Mouse (Mus musculus) adrenal gland, postnatal 4 days (tissue): ENCODE measurements around the gene 5830473C10Rik. TPM values are rescaled to one million over a fixed set of nuclear protein-coding genes. Genes with fewer than 3 reads are reported as not detected.
"Not testable (repeated sequence)": the region's sequence is repeated elsewhere in the genome, so short reads cannot be mapped to it uniquely, and the experiment has no call there.

ENCODE experiments used
- DNase-seq, 2 experiments: peaks; one replicate each; pipeline ENCODE4 v3.0.0; 2021 to 2022; ENCODE audit warnings: low spot score in 2 of 2, mixed read lengths in 2 of 2
- total RNA-seq, 2 experiments: library from RNA; stranded (reverse); gene quantifications; 2 replicates each; pipeline ENCODE4 v1.2.3; 2021

The 5830473C10Rik gene
- total RNA-seq, 2 experiments from 2014 or later = 0.28 to 6.0 TPM

DNA sequence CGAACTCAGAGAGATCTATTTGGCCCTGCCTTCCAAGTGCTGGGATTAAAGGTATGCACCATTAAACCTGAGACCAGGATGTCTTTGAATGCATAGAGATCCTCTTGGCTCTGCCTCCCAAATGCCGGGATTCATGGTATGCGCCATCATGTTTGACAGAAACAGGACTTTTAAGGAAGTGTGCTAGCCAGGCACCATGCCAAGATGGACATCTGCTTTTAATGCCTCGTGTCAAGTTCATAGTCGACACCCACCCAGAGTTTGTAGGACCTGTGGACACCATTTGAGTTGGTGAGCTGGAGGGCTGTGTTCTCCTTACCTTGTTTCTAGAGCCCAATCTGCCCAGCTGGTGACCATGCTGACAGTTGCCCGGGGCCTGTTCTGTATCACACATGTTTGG lies 31.0 kb downstream of the 5830473C10Rik start:
- no peak for DNase-seq

DNA sequence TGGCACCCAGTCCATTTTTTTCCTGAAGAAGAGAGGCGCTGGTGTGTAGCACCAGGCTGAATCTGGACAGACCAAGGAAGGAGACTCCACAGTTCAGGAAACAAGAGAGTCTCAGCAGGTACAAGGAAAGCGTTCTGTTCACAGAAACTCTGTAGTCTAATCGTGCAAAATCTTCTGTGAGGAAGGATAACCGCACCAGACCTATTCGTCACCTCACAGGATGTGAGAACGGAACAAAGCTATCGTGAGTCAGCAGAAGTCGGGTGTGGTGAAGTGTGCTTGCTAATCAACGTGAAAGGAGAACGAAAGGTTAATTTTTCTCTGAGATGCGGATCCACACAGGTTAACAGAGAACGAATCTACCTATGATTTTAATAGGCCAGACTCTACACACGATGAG lies 34.0 kb downstream of the 5830473C10Rik start:
- DNase-seq = no peak

DNA sequence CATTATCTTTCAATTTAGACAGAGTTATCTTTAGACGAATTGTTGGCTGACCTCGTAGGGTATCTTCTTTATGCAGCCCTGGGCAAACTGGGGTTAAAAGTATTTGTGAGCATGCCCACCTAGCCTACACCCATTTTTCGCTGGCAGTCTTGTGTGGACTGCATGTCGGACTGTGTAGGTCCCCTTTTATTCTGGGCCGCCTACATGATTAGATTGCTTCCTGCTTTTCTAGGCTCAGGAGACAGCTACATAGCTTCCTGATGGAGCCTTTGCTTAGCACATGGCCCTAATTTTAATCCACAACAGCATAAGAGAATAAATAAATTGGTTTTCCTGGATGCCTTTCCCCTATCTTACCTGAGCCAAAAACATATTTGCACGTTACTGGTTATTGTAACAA lies 35.2 kb downstream of the 5830473C10Rik start:
- no peak for DNase-seq

DNA sequence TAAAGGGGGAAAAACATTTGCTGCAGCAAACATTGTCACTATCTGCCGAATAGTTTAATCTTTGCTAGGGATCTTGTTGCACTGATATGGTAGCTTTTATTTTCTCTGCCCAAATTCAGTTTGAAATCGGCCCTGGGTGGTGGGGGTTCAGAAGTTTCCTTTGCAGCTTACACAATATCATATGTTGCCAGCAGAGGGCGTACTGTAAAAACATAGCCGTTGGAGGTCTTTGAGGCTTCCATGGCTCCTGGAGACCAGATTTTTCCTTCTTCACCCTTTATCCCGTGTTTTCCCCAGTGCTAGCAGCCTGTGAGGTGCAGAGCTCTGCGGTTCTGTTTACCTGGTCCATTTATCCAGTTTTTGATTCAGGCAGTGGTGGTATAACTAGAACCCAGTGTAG lies 40.6 kb downstream of the 5830473C10Rik start:
- no peak for DNase-seq

DNA sequence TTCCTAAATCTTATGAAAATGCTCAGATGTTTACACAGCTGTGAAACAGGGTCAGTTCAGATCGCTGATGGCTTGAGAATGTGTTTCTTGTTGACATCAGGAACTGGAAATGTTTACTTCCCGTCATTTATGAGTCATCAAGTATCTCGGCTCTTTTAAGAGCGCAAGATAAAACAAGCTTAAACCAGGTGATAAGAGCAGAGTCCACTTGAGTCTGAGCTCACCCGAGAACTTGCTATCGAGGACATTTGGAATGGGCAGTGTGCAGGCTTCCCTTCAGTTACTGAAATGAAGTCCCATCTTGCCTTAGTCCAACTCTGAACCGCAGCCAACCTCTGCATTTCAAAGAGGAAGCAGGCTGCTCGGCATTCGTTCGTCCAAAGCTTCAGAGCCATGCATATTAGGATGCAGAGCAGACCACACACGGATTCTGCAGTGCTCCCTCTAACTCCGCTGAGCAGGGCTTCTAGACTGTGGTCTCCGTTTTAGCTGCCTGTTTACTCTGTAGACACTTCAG lies 42.6 kb downstream of the 5830473C10Rik start:
- no peak for DNase-seq

DNA sequence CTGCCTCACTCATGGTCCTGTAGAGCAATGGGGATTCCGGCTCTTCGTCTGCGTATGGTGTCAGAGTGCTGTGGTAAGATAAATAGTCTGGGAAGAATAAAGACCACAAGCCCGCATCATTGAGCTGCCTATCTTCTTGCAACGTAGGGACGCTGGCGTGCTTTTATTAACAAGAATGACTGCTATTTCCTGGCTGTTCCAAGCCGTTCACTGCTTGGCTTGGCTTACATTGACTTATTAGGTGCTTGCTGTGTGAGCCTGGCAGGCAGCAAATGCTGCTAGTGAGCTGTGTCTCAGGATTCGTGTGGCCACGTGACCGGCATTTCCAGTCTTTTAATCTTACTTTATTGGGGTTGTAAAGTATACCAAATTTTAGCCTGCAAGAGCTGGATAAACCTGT lies 48.0 kb downstream of the 5830473C10Rik start:
- DNase-seq = no peak

DNA sequence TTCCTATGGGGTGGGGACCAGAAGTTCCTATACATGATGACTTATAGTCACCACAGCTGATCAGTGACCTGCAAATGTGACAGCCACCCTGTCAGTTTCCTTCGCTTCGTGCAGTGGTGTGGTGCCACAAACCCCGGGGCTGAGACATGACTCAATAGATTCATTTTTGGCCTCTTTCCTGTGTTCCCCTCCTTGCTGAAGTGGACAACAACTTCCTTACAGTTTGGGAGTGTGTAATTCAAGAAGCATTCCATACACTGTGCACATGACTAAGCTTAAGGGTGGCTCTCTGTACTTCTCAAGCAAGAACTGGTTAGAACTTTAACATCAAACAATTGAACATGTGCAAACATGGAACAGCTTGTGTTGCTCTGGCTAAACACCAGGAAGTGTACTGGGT lies 50.5 kb downstream of the 5830473C10Rik start:
- no peak for DNase-seq

DNA sequence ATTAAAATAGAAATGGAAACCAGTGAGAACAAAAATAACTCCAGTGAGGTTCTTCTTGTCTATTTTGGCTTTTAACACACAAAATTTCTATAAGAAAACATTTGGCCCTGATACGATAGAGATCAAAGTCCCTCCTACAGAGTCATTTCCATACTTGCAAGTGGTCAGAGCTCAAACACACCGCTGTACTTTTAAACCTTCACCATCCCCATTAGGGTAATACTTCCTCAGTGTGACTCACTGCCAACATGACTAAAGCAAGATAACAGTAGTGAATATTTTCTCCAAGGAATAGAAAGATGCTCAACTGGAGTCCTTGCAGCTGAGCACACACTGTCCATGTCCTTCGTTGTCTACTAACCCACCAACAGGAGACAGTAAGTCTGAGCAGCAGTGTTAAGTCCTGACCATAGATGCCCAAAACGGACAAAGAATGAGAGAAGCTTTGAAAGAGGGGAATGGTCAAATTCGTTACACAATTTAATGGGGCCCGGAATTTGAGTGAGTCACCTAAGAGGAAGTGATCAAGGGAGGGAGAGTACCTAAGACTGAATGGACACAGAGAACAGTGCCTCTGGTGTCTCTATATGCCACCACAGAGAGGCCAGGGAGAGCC lies 51.2 kb downstream of the 5830473C10Rik start:
- DNase-seq = no peak

DNA sequence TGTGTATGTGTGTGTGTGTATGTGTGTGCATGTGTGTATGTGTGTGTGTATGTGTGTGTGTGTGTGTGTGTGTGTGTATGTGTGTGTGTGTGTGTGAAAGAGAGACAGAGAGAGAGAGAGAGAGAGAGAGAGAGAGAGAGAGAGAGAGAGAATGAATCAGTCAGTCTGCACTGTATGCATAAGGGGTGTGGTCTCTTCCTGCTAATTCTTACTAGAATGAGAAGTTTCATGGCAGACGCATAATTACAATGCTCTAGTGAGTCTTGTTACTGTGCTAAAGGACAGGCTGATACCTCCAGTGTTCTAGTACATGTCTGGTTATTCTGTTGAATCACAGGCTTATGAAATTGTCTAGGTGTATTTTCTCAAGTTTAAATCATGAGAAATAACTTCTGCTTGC lies 51.8 kb downstream of the 5830473C10Rik start:
- not testable (repeated sequence) for DNase-seq

DNA sequence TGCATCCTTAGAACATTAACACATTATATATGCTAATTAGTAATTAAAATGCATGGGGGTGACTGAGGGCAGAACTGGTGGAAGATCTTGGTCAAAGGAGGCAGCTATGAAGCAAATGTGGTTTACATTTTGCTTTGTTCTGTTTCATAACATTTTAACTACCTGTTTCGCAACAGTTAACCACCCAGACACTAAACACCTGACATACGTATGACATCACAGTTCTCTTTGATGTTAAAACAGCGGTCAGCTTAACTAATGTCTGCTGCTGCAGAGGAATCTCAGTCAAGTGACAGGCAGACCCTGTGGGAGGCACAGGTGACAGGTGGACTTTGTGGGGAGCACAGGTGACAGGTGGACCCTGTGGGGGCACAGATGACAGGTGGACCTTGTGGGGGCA lies 57.0 kb downstream of the 5830473C10Rik start:
- DNase-seq = no peak

DNA sequence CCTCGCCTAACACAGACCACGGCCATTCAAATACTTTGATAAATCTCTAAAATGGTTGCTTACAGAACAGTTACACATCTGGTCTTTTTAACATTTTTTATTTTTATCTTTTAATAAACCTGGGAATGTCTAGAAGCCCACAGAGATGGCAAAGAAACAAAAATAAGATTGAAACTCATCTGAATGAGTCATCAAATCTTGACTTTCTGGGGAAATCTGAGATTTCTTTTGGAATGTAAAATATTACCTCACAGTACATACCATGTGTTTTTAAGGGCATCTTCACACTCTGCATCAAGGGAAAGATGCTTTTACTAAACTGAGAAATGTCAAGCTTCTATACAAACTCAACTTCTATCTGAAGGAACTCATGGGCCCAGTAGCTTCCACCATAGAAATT lies 60.4 kb downstream of the 5830473C10Rik start:
- DNase-seq = no peak

DNA sequence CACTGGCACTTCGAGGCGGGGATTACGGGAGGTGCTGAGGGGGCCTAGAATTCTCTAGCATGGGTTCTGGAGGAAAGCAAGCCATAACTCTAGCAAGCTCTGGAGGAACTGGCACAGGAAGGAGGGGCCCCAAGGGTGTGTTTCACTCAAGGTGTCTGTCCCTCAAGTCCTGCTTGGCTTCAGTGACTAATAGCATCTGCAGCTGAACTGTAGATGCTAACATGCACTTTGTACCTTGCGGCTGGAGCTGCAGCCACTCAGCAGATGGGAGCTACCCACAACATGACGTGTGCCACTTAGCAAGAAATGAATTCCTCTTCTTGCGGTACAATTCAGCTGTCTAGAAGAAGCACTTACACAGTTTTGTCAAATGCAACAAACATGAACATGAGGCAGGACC lies 60.8 kb downstream of the 5830473C10Rik start:
- DNase-seq = no peak

DNA sequence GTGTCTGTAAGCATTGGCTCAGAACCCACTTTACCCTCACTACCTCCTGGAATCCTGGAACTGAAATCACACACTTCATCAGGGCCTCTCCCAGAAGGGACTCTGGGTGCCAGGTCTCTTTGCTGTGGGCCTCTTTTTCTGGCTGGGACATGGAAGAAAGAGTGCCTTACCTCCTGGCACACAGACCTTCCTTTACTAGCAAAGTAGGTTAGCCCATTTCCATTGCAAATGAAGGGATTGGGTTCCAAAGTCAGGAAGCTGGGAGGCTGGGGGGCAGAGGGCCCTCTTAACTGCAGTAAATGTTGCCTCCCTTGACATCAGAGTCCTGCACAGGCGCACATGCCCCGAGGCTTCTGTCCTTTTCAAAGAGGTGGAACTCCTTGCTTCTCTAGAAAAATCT lies 62.3 kb downstream of the 5830473C10Rik start:
- DNase-seq = no peak

DNA sequence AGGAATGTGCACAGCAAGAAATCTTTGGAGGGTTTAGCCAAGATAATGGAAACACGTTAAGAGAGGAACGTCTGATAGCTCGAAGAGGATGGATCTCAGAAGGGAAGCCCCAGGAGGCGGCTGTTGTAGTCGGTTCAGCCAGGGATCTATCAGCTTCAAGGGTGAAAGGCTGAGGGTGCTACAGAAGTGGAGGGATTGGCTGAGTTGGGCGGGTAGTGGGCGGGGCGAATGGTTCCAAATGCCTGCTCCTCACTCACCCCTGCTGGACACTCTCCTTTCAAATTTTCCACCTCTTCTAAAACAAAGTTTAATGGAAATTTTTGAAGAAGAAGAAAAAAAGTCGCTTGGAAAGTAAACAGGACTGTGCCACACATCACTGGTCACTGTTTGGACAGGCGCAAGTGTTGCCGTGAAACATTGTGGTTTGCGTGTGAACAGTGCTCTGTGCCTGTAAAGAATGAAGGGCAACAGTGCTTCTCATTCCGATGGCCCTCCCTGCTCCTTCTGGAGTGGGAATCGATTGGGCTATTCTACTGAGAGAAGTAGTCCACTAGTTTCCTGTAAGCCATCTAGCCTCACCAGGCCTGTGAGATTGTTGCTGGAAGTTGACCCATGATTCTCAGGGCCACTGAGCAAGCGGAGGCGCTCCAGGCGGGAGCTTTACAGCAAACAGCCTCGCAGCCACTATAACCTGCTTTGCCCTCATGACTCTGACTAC lies 64.0 kb downstream of the 5830473C10Rik start:
- no peak for DNase-seq

DNA sequence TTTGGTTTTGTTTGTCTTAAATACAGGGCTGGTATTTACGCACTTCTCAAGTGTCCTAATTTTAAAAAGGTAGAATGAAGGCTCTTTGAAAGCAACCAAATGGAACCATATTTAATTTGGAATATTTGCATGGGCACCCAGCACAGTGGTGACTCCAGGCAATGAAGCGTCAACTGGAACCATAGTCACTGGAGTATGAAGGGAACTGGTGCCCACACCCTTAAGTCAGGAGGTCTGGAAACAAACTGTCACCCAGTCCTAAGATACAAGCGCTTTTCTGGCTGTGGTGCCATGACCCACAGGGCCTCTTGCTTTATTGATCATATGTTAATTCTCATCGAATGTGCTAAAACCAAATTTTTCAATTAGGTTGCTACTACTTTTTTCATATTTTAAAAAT lies 66.5 kb downstream of the 5830473C10Rik start:
- no peak for DNase-seq

DNA sequence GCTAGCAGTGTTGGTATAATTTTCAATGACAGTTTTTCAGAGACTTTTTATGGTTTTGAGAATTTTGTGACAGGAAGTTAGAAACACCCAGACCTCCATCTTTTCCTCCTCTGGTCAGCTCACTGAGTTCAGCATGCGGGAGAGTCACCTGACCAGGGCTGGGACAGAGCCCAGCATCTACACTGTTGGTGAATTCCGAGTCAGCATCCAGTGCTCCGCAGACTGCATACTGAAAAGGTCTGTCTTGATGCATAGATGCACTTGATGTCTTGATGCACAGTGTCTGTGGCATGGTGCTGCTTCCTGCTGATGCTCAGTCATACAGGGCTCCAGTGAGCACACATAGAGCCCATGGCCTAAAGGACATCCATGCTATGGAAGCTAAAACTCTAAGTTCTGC lies 67.1 kb downstream of the 5830473C10Rik start:
- no peak for DNase-seq

DNA sequence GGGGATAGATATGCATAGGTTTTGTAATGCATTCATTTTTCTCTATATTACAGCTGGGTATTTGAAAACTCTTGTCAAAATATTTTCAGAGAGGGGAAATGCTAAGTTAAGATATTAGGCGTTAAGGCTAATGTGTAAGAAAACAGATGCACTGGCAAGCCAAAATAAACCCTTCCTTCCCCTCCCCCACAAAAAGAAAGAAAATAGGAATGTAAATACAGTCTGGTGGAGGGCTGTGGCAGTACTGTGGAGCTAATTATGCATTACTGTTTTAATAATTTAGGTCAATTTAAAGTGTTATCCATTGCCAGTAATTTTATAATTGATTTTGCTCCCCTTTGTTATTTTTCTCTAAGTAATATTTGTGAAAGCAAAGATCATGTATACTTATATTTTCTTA lies 67.6 kb downstream of the 5830473C10Rik start:
- DNase-seq = no peak

DNA sequence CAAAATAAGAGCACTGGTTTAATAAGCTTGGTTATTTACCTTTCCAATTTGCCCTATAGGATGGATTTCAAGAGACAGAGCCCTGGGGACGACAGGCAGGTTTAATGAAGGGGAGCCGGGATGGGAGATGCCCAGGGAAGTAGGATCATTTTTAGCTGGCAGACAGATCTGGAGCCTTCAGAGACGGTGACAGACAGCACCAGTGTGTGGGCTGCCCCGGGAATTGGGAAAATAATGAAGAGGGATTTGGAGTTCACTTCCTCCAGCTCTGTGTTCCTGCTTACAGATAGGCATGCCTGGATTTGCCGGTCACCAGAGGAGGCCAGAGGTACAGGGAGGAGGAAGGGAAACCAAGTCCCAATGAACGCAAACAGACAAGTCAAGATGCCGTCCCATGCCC lies 74.0 kb downstream of the 5830473C10Rik start:
- no peak for DNase-seq

DNA sequence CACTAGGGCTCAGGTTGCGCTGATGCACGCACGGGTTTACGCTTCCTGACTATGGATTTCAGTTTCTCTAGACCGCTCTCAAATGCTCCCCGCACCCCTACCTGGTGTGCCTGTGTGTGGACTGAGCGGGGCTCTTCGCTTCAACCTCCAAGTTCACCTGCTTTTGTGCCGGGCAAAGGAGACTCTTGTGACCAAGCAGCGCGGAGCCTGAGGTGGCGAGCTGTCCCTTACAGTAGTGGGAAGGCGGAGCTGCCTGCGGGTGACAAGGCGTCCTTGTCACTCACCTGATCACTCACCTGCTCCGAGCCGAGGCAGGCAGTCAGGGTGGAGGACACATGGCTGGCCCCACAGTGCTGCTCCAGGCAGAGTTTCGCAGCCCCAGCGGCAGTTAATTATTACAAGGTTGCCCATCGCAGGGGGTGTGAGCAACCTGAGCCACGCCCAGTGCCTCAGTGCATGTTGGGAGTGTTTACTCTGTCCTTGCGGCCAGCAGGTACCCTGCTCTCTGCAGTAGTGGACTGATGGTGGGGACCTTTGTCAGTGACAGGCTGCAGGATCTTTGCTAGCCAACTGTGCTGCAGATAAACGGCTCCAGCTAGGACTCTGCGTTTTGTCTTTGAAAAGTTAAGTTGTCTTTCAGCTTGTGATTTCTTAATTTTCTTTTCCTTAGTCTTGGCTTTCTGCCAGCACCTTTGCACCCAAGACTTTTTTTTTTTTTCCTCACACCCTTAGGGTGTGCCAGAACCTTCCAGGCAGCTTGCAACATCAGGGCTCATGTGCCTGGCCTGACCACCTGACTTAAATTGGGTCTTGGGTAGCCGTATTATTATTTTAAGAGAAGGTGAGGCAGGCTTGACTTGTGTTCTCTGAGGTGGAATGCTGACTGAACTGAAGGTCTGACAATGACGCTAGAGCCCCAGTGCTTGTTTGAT lies 79.6 kb downstream of the 5830473C10Rik start, which contains the start of gene Rassf6:
TSS of gene Rassf6 (minus strand) at position 372 of the 932 bp plus-strand sequence.
- DNase-seq = no peak

DNA sequence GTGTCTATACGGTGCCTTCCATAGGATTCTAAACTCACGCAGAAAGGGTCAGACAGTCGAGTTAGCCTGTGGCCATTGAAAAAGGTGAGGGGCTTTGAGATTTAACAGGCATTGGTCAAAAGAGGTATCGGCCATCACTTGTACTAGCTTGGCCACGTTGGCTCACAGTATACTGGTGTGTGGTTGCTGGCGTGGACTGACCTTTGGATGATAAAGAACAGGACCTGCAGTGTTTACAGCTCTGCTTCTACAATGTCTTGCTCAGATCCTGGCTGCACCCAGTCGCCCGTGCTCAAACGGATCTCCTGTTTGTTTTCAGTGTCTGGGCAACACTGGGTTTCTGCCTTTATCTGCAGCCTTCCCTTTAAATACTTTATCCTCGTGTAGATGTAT lies 80.3 kb downstream of the 5830473C10Rik start:
- no peak for DNase-seq

DNA sequence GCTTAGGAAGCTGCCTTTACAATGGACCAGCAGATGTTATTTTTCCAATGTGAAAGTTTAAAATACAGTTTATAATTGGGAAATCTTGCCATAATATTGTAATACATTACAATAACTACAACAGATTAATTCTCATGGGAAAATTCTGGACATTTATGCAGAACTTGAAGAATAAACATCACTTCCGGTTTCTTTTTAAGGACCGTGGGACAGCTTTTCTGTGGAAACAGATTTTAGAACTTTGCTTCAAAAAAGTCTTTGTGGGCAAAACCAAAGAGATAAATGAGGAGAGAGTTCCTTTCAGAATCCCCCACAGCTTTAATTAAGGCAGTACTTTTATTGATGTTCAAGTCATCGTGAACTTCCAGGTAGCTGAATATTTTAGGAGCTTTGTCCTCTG lies 84.7 kb downstream of the 5830473C10Rik start:
- DNase-seq = no peak

DNA sequence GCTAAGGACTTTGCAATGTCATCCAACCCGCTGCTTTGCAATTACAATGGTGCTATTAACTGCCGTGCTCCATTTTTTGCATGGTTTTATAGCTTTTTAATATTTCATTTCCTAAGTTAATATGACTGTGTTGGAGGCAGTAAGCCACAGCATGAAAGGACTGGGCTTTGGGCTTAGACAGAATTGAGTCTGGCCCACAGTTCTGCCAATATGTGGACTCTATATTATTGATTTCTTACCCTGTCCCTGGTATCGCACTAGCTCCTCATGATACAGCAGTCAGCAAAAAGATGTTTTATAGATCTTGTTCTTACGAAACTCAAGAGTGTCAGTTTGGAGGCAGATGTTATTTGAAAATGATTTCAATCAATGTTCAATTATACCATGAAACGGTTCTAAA lies 85.5 kb downstream of the 5830473C10Rik start:
- no peak for DNase-seq
